Mouse (Mus musculus) midbrain, postnatal 0 days (tissue): ENCODE measurements around the gene Tspan9. TPM values are rescaled to one million over a fixed set of nuclear protein-coding genes. Genes with fewer than 3 reads are reported as not detected.

ENCODE experiments used
- ATAC-seq: fragments of 200-750 bp; cut with Nextera tagmentation; 2 replicates; pipeline ENCODE4 v1.8.0; 2017; ENCODE audit warnings: moderate number of reproducible peaks, mild to moderate bottlenecking, moderate TSS enrichment, moderate library complexity; ENCODE audit not compliant: low FRiP score
- DNase-seq: peaks from one replicate; pipeline ENCODE4 v3.0.0-alpha.2; 2015; ENCODE audit warnings: low spot score
- H3K27ac ChIP-seq: fragments of 300-500 bp; sonication (generic); 2 replicates; pipeline ENCODE4 v1.5.1; 2014; ENCODE audit warnings: low read depth, mild to moderate bottlenecking, low read length, mixed read lengths
- H3K27me3 ChIP-seq: fragments of 300-500 bp; sonication (generic); 2 replicates; pipeline ENCODE4 v1.6.1; 2014; ENCODE audit warnings: low read length, control low read depth, mixed read lengths; ENCODE audit not compliant: insufficient read depth
- H3K36me3 ChIP-seq: fragments of 300-500 bp; sonication (generic); 2 replicates; pipeline ENCODE4 v1.6.1; 2014; ENCODE audit warnings: low read length, control low read depth, mixed read lengths; ENCODE audit not compliant: insufficient read depth
- H3K4me1 ChIP-seq: fragments of 300-500 bp; sonication (generic); 2 replicates; pipeline ENCODE4 v1.6.1; 2014; ENCODE audit warnings: mild to moderate bottlenecking, control low read depth, antibody characterized with exemption, low read length, mixed read lengths; ENCODE audit not compliant: insufficient read depth
- H3K4me2 ChIP-seq: fragments of 300-500 bp; sonication (generic); 2 replicates; pipeline ENCODE4 v1.6.1; 2014; ENCODE audit warnings: low read depth, mild to moderate bottlenecking, low read length, mixed read lengths; ENCODE audit not compliant: poor library complexity, severe bottlenecking
- H3K4me3 ChIP-seq: fragments of 300-500 bp; sonication (generic); 2 replicates; pipeline ENCODE4 v1.5.1; 2014; ENCODE audit warnings: low read depth, mild to moderate bottlenecking, low read length, moderate library complexity
- H3K9ac ChIP-seq: fragments of 300-500 bp; sonication (generic); replicated peaks from 2 replicates; pipeline ENCODE4 v1.6.1; 2014; ENCODE audit warnings: mild to moderate bottlenecking, low read length, moderate library complexity, mixed read lengths; ENCODE audit not compliant: poor library complexity, severe bottlenecking
- H3K9me3 ChIP-seq: fragments of 300-500 bp; sonication (generic); 2 replicates; pipeline ENCODE4 v1.6.1; 2016; ENCODE audit warnings: low read length, control low read depth
- CTCF ChIP-seq: IDR thresholded peaks from 2 replicates; pipeline ENCODE4 v1.5.1; 2016; ENCODE audit warnings: antibody characterized with exemption, mild to moderate bottlenecking
- WGBS: fragments of 180-500 bp; shearing (Covaris S2); extraction: QIAGEN DNeasy Blood & Tissue Kit; methylation state at CpG from one replicate; pipeline ENCODE4 v1.1.7; 2014; 5-methylcytosine and 5-hydroxymethylcytosine counted together
- polyA plus RNA-seq: library from polyadenylated mRNA; unstranded; fragments of >200 nt; fragmentation: Nextera tagmentation; extraction: Ambion mirVana; gene quantifications from 2 replicates; pipeline ENCODE4 v1.2.1, GENCODE M21; 2015
- total RNA-seq: library from RNA; depleted of rRNA; stranded (reverse); fragments of >200 nt; gene quantifications from 2 replicates; pipeline ENCODE4 v1.2.3, GENCODE M21; 2014

Gene Tspan9
- total and polyA plus RNA-seq, 2 experiments from 2014 or later: 50.9 to 160 TPM

DNA sequence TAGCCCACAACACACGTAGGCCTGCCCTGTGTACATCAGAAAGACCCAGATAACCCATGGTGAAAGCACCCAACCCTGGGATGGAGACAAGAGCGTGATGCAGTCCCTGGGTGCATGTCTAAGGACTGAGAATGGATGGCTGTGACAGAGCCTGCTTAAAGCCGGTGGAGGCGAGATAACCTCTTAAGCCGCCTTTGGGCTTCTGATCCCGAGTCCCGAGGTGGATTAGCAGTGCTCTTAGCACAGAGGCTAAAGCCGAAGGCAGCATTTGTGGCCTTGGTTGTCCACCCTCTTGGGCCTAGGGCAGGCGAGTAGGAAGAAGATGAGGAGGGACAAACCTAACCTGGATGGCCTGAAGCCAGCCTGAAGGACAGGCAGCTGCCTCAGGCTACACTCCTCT is 194.7 kb downstream of the Tspan9 start:
- Histone ChIP-seq H3K4me1 (no peaks in the 10 kb centered on the region), H3K27ac (no peak overlapping the region), H3K9me3 (no peaks in the 10 kb centered on the region), H3K9ac (no peak overlapping the region), H3K27me3 (no peaks in the 10 kb centered on the region), H3K4me2 (no peak overlapping the region), H3K36me3 (no peaks in the 10 kb centered on the region), H3K4me3 (no peak overlapping the region)
- no peak for ATAC-seq
- WGBS: 59% methylated on average over 9 of the region's 9 CpGs
- DNase-seq: no peak
- no peak for TF ChIP-seq CTCF

- H3K4me2 ChIP-seq: no peak overlapping the region
- no peak overlapping the region for H3K9ac ChIP-seq
- H3K4me1 ChIP-seq: no peaks in the 10 kb centered on the region
- peak; percentile 82 for ATAC-seq
- H3K4me3 ChIP-seq: no peak overlapping the region
- peak; percentile 89 for DNase-seq
- TF ChIP-seq CTCF: peak; percentile 96
- H3K9me3 ChIP-seq: no peaks in the 10 kb centered on the region
- H3K27me3 ChIP-seq: no peaks in the 10 kb centered on the region
- WGBS: 58% methylated on average over 9 of the region's 9 CpGs
- H3K27ac ChIP-seq: no peak overlapping the region
- peaks cover 6% of the 10 kb centered on the region; the same call in 1 of the 2 replicates for H3K36me3 ChIP-seq
These were observed 197.7 kb downstream of the Tspan9 start for GRCm38 (mm10) chr6:127945725-127946124.

- H3K4me1 ChIP-seq: no peaks in the 10 kb centered on the region
- no peak overlapping the region for H3K4me2 ChIP-seq
- WGBS: 92% methylated on average over 8 of the region's 8 CpGs
- peaks cover 6% of the 10 kb centered on the region; the same call in 1 of the 2 replicates for H3K36me3 ChIP-seq
- no peak overlapping the region for H3K9ac ChIP-seq
- no peaks in the 10 kb centered on the region for H3K9me3 ChIP-seq
- H3K27ac ChIP-seq: no peak overlapping the region
- no peak for TF ChIP-seq CTCF
- no peak overlapping the region for H3K4me3 ChIP-seq
- H3K27me3 ChIP-seq: no peaks in the 10 kb centered on the region
- DNase-seq (no peak), ATAC-seq (no peak)
These were observed 201.0 kb downstream of the Tspan9 start for GRCm38 (mm10) chr6:127942421-127942820.

DNA sequence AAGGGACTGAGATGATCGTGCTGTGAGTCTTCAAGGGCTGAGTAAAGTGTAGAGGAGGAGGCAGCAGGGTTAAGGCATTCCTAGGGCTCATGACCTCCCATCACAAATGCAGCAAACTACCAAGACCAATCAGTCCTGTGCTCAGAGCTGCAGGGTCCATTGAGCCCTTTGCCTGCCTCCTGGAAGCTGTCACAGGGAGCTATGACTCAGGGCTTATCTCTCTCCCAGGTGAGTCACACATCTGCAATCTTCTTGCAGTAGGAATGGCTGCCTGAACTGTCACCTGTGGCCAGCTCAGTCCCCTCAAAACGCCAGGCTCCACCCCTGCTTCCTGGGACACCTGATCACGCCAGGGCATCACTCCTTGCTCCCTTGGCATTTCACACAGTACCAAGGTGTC is 208.3 kb downstream of the Tspan9 start:
- no peak for TF ChIP-seq CTCF
- no peak overlapping the region for H3K4me3 ChIP-seq

DNA sequence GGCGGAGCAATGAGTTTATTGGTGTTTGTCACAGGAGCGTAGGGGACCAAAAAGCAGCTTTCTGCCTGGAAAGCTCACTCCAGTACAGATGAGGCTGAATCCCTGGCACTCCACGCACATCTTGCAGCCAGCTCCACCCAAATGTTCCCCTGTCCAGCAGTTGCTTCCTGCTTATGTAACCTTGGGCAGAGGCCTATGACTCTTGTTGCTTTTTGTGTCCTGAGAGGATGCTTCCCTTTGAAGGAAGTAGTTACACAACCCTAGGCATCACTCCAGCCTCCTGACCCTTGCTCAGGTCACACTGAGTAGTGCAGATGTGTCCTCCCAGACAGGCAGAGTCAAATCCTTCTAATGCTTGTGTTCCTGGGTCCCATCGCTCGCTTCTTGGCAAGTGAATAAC is 209.6 kb downstream of the Tspan9 start:
- Histone ChIP-seq H3K9ac (no peak overlapping the region), H3K36me3 (no peaks in the 10 kb centered on the region), H3K9me3 (no peaks in the 10 kb centered on the region), H3K4me2 (no peak overlapping the region), H3K27me3 (no peaks in the 10 kb centered on the region), H3K4me3 (no peak overlapping the region), H3K27ac (no peak overlapping the region), H3K4me1 (no peaks in the 10 kb centered on the region)
- DNase-seq (no peak), ATAC-seq (no peak)
- WGBS: 72% methylated on average over 5 of the region's 5 CpGs
- TF ChIP-seq CTCF: no peak

More for the DNA sequence above, 208.3 kb downstream of the Tspan9 start:
- H3K9me3 ChIP-seq: no peaks in the 10 kb centered on the region
- H3K4me1 ChIP-seq: no peaks in the 10 kb centered on the region
- H3K4me2 ChIP-seq: no peak overlapping the region
- WGBS: 75% methylated on average over 3 of the region's 3 CpGs
- no peaks in the 10 kb centered on the region for H3K36me3 ChIP-seq
- ATAC-seq: no peak
- no peak overlapping the region for H3K27ac ChIP-seq
- H3K27me3 ChIP-seq: no peaks in the 10 kb centered on the region
- no peak overlapping the region for H3K9ac ChIP-seq
- no peak for DNase-seq

DNA sequence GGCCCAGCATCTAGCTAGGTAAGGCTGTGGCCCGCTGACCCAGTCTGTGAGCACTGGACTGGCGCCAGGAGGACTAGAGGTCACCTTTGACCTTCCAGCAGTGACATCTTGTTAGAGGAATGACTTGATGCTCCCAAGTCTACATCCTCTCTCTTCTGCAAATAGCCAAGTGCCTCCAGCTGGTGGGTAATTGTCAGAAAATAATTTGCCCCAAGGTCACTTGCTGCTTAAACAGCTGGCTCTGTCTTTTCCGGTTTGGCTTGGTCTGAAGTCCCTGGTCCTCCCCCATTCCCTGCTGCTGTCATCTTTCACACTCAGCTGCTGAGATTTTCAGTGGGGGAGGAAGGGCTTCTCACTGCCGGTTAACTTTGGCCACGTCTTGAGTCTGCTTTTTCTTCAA is 210.7 kb downstream of the Tspan9 start:
- no peak for TF ChIP-seq CTCF
- no peak overlapping the region for H3K27ac ChIP-seq
- H3K9ac ChIP-seq: no peak overlapping the region
- no peaks in the 10 kb centered on the region for H3K36me3 ChIP-seq
- no peak for ATAC-seq
- H3K4me3 ChIP-seq: no peak overlapping the region
- no peaks in the 10 kb centered on the region for H3K9me3 ChIP-seq
- WGBS: 67% methylated on average over 5 of the region's 5 CpGs
- H3K4me1 ChIP-seq: no peaks in the 10 kb centered on the region
- no peak overlapping the region for H3K4me2 ChIP-seq
- H3K27me3 ChIP-seq: no peaks in the 10 kb centered on the region
- peak; percentile 23 for DNase-seq
